Mouse (Mus musculus): ENCODE data around the gene Tmem268.
A peak's percentile ranks its signal among the peaks of the same experiment; 100 is the strongest.

Tmem268 gene

GRCm38 (mm10) chr4:63555111-63555510 lies 3.5 kb upstream of the Tmem268 start:
- DNase-seq (ENCODE audit: low spot score in 2 of 2): no peak

GRCm38 (mm10) chr4:63556665-63557064 lies 1.9 kb upstream of the Tmem268 start:
- no peak for DNase-seq (ENCODE audit: low spot score in 2 of 2)

GRCm38 (mm10) chr4:63557124-63558059 lies 1.2 kb upstream of the Tmem268 start:
- no peak for DNase-seq (ENCODE audit: low spot score in 2 of 2)

GRCm38 (mm10) chr4:63559127-63559697 lies 631 bp downstream of the Tmem268 start:
- no peak for DNase-seq (ENCODE audit: low spot score in 2 of 2)

GRCm38 (mm10) chr4:63560079-63560478 lies 1.5 kb downstream of the Tmem268 start:
- peak in 1 of 2 experiments; percentile 27 for DNase-seq (ENCODE audit: low spot score in 2 of 2)

DNA sequence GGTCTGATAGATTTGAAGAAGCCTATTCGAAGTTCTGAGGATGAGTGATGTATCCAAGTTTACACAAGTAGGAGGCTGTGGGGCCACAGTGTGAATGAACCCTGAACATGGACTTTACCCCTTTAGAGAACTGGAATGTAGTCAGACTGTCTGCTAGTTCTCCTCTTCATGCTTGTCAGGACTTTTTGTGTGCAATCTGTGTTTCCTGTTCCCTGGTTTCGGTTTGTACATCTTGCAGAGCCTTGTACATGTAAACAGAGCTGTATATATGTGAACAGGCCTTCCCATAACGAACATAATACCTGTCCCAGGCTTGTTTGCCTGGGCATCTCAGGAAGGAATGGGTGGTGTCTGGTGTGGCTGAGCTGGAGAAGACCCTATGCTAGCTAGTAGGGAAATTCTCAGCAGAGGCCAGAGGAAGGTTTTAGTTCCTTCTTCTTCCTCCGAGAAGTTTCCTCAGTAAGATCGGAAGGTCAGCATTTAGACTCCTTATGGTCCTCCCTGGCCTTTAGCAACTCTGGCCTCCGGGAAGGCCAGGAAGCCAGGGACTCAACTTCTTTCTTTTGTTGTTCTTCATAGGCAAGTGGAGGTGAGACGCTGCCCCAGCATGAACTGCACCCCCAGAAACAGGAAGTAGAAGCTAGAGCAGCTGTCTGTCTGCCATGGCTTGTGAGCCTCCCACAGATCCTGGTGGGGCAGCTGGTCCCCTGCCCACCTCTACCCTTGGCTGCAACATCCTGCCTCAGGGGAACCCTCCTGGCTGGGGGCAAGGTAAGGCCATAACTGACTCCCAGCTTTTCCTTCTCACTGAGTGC lies 3.5 kb downstream of the Tmem268 start:
- peak in 1 of 2 experiments; percentile 31 for DNase-seq (ENCODE audit: low spot score in 2 of 2)

GRCm38 (mm10) chr4:63562742-63563141 lies 4.2 kb downstream of the Tmem268 start:
- no peak for DNase-seq (ENCODE audit: low spot score in 2 of 2)

DNA sequence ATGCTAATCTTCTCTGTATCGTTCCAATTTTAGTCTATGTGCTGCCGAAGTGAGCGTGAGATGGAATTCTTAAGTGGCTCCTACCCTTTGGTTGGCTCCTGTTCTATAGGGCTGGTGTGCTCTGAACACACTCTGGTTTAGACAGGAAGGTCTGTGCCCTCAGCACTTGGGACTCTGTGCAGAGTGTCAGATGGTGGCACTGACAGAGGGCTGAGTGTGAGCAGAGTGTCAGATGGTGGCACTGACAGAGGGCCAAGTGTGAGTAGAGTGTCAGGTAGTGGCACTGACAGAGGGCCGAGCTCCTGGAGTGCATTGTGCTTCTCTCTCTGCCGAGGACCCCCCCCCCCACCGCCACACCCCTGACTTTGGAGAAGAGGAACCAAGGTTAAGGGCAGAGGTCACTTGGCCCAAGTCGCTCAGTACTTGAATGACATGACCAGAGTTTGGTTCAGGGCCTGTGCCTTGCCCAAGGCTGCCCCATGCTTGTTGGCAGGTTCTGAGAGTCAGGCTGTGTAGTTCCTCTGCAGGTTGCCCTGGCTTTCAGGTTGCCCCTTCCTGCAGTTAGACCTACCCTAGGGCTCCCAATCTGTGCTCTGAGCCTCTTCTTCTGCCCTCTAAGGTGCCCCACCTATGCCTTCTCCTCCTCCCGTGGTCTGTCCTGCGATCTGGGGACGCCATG lies 9.3 kb downstream of the Tmem268 start:
- no peak for DNase-seq (ENCODE audit: low spot score in 2 of 2)

DNA sequence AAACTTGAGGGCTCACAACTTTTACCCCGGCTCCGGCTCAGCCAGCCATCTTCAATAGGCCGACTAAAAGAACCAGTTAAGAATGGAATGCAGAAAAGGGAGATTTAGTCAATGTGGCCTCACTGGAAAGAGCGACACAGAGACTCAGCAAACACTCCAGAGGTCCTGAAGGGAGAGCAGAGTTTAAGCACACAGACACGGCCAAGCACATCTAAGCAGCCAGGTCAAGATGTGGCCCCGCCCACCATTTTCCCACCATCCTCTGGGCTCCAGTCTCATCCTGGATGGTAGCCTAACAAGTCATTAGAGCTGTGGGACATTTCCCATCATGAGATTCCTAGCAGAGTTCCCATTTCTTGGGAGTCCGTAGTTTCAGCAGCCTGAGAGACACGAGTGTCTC lies 10.7 kb downstream of the Tmem268 start:
- DNase-seq (ENCODE audit: low spot score in 2 of 2): no peak

DNA sequence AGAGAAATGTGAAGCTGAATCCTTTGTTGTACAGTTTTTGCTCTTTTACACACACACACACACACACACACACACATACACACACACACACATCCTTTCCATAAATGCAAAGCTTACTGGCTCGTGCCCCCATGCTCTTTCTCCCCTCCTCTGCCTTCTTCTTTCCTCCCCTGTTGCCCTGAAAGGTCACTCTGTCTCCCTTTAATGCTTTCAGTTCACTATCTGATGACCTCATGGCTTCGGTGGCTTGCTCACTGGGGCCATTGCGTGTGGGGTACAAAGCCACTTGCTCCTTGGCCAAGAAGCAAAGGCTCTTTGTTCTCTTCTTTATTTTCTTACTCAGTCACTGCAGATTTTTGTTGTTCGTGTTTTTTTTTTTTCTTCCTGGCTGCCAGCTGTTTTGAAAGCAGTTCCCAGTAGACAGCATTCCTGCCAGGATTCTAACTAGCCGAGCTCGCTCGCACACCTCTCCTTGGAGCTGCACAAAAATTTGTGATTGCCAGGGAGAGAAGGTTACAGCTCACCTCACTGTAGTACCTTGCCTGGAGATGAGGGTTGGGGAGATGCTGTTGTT lies 11.7 kb downstream of the Tmem268 start:
- no peak for DNase-seq (ENCODE audit: low spot score in 2 of 2)

GRCm38 (mm10) chr4:63572621-63573020 lies 14.0 kb downstream of the Tmem268 start:
- DNase-seq (ENCODE audit: low spot score in 2 of 2): no peak

DNA sequence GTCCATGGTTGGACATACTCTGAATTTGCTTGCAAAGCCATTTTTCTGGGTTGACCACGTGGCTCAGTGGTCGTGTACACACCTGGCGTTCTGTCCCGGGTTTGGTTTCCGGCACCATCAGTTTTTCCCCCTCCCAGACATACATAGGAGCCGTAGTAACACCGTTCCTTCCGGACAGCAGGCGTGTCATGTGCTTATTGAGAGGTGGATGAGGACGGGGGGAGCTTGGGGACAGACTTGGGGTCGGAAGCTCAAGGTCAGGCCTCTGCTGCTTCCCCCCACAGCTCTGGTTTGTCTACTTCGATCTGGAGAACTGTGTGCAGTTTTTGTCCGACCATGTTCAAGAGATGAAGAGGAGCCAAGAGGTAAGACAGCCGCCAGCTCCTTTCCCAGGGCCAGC lies 21.1 kb downstream of the Tmem268 start:
- no peak for DNase-seq (ENCODE audit: low spot score in 2 of 2)

DNA sequence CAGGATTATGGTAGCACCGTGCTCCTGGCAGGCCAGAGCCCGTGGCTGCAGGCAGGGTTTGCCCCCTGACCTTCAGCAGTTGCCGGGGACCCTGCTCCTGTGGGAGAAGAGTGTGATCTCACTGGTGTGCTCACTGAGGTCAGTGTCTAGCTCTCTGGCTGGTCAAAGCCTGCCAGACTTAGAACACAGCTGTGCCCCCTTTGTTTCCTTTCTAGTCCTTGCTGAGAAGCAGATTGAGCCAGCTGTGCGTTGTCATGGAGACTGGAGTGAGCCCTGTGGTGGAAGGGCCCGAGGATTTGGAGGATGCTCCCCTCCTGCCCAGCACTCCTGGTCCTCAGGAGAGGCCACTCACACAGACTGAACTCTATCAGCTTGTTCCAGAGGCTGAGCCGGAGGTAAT lies 21.5 kb downstream of the Tmem268 start:
- no peak for DNase-seq (ENCODE audit: low spot score in 2 of 2)

- no peak for DNase-seq (ENCODE audit: low spot score in 2 of 2)
These were observed 24.0 kb downstream of the Tmem268 start for GRCm38 (mm10) chr4:63582580-63582979.

DNA sequence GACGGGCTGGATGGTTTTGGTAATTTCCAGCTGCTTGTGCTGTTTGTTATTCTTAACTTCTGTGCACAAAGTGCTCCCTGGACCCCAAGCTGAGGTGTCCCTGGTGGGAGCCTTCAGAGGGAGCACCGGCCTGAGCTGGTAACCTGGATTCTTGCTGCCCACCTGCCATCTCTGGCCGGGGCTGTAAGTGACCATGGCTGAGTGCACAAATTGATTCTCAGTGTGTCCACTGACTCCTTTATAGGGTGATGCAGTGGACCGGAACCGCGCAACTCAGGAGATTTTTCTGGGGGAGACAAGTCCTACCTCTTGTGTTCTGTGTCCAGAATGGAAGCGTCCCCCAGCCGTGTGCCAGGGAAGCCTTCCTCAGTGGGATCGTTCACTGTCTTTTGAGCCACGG lies 26.6 kb downstream of the Tmem268 start:
- DNase-seq (ENCODE audit: low spot score in 2 of 2): no peak

- no peak for DNase-seq (ENCODE audit: low spot score in 2 of 2)
These were observed 27.7 kb downstream of the Tmem268 start for GRCm38 (mm10) chr4:63586240-63586639.

- no peak for DNase-seq (ENCODE audit: low spot score in 2 of 2)
These were observed 31.4 kb downstream of the Tmem268 start for GRCm38 (mm10) chr4:63589987-63590386.

DNA sequence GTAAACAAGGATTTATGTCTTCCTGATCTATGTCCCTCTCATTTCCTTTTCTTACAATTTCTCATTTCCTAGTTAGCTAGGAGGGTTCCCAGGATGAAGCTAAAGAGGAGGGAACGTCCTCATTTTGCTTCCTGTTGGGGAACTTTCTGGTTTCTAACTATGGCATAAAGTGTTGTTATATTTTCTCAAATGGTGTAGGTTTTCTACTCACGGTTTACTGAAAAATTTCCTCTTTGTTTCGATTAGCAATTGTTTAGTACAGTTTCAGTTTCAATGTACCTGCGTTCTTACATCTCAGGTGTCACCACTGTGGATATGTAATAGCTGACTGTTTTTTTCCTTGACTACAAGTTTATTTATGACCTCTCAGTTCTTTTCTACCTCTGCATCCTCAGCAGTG lies 32.0 kb downstream of the Tmem268 start:
- DNase-seq (ENCODE audit: low spot score in 2 of 2): no peak

GRCm38 (mm10) chr4:63594459-63595110 lies 36.0 kb downstream of the Tmem268 start:
- no peak for DNase-seq (ENCODE audit: low spot score in 2 of 2)

DNA sequence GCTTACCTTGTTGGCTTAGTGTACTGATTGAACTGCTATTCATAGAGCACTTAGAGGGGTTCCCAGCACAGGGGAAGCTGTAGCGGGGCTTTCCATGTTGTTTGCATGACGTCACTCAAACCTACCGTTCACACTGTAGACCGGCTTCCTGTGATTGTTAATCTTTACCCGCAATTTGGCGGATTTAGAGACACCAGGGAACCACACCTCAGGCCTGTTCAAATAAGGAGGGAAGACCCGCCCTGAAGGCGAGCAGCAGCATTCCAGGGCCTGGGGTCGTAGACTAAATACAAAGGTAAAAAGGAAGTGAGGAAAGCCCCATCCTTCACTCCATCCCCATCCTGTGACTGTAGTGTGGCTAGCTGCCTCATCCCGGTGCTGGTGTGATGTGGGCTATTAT lies 36.7 kb downstream of the Tmem268 start:
- no peak for DNase-seq (ENCODE audit: low spot score in 2 of 2)

DNA sequence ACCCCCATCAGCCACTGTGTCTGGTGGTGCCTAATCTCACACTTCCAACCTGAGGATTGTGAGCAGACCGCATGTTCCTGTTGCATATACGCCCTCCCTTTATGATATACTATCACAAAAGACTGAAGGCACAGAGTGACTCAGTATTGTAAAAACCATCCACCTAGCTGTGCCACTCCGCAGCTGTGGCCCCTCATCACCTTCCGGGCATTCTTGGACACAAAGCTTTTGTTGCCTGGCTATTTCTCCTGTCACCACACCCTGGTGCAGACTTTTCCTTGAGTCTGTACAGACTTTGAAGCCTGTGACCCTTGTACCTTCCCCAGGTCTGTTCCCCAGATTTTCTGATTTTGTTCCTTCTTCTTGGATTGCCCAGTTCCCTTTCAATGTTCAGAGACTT lies 37.4 kb downstream of the Tmem268 start:
- DNase-seq (ENCODE audit: low spot score in 2 of 2): no peak
